Mouse (Mus musculus): ENCODE data around the gene Gtf2ird2. TPM values are rescaled to one million over a fixed set of nuclear protein-coding genes. Genes with fewer than 3 reads are reported as not detected.

The Gtf2ird2 gene
- total and polyA plus RNA-seq, 2 experiments = 2.4 to 3.1 TPM

GRCm38 (mm10) chr5:134209931-134210554, 26.2 kb downstream of the Gtf2ird2 start:
- peak; percentile 98 for DNase-seq (ENCODE audit: extremely low read depth, low read depth, low spot score)
- H3K27me3 ChIP-seq (ENCODE audit: control insufficient read depth, insufficient read depth, low read length) = no peaks in the 10 kb centered on the region
- 6% methylated on average over 11 of the region's 11 CpGs for WGBS
- H3K27ac ChIP-seq (replicated peaks; ENCODE audit: insufficient read depth, low read depth, low read length) = peak overlapping the region; percentile 14
- TF ChIP-seq CTCF (IDR thresholded peaks at IDR 0.05; ENCODE audit: low read depth, low read length) (no peak), POLR2A (IDR thresholded peaks at IDR 0.05; ENCODE audit: extremely low read depth, insufficient read depth, low read length) (no peak)
- H3K4me1 ChIP-seq (ENCODE audit: control insufficient read depth, insufficient read depth, low read length) = peaks cover 15% of the 10 kb centered on the region
- no peaks in the 10 kb centered on the region for H3K79me2 ChIP-seq (ENCODE audit: control insufficient read depth, insufficient read depth, low read length)
- H3K9ac ChIP-seq (ENCODE audit: low read depth, low read length) = no peak overlapping the region
- H3K4me3 ChIP-seq (ENCODE audit: insufficient read depth, low read depth, low read length) = no peak overlapping the region
- no peaks in the 10 kb centered on the region for H3K36me3 ChIP-seq (ENCODE audit: control insufficient read depth, insufficient read depth, low read length)

GRCm38 (mm10) chr5:134214021-134214806, 30.4 kb downstream of the Gtf2ird2 start:
- H3K36me3 ChIP-seq (ENCODE audit: control insufficient read depth, insufficient read depth, low read length) = no peaks in the 10 kb centered on the region
- no peaks in the 10 kb centered on the region for H3K79me2 ChIP-seq (ENCODE audit: control insufficient read depth, insufficient read depth, low read length)
- no peak overlapping the region for H3K4me3 ChIP-seq (ENCODE audit: insufficient read depth, low read depth, low read length)
- WGBS = 80% methylated on average over 12 of the region's 12 CpGs
- H3K27me3 ChIP-seq (ENCODE audit: control insufficient read depth, insufficient read depth, low read length) = no peaks in the 10 kb centered on the region
- H3K27ac ChIP-seq (replicated peaks; ENCODE audit: insufficient read depth, low read depth, low read length) = no peak overlapping the region
- no peak for TF ChIP-seq CTCF (IDR thresholded peaks at IDR 0.05; ENCODE audit: low read depth, low read length)
- no peak for TF ChIP-seq POLR2A (IDR thresholded peaks at IDR 0.05; ENCODE audit: extremely low read depth, insufficient read depth, low read length)
- H3K4me1 ChIP-seq (ENCODE audit: control insufficient read depth, insufficient read depth, low read length) = peaks cover 13% of the 10 kb centered on the region
- H3K9ac ChIP-seq (ENCODE audit: low read depth, low read length) = no peak overlapping the region
- DNase-seq (ENCODE audit: extremely low read depth, low read depth, low spot score) = no peak

- H3K4me1 ChIP-seq (ENCODE audit: control insufficient read depth, insufficient read depth, low read length) = no peaks in the 10 kb centered on the region
- peaks cover 2% of the 10 kb centered on the region; the same call in 1 of the 2 replicates for H3K27me3 ChIP-seq (ENCODE audit: control insufficient read depth, insufficient read depth, low read length)
- DNase-seq (ENCODE audit: extremely low read depth, low read depth, low spot score) = no peak
- H3K9ac ChIP-seq (ENCODE audit: low read depth, low read length) = no peak overlapping the region
- 92% methylated on average over 7 of the region's 7 CpGs for WGBS
- TF ChIP-seq CTCF (IDR thresholded peaks at IDR 0.05; ENCODE audit: low read depth, low read length) (no peak), POLR2A (IDR thresholded peaks at IDR 0.05; ENCODE audit: extremely low read depth, insufficient read depth, low read length) (no peak)
- no peak overlapping the region for H3K27ac ChIP-seq (replicated peaks; ENCODE audit: insufficient read depth, low read depth, low read length)
- no peaks in the 10 kb centered on the region for H3K79me2 ChIP-seq (ENCODE audit: control insufficient read depth, insufficient read depth, low read length)
- no peak overlapping the region for H3K4me3 ChIP-seq (ENCODE audit: insufficient read depth, low read depth, low read length)
- no peaks in the 10 kb centered on the region for H3K36me3 ChIP-seq (ENCODE audit: control insufficient read depth, insufficient read depth, low read length)
These were observed 34.1 kb downstream of the Gtf2ird2 start for GRCm38 (mm10) chr5:134217900-134218299.

GRCm38 (mm10) chr5:134221278-134221677, 37.5 kb downstream of the Gtf2ird2 start:
- WGBS = 56% methylated on average over 4 of the region's 4 CpGs
- H3K4me1 ChIP-seq (ENCODE audit: control insufficient read depth, insufficient read depth, low read length) = no peaks in the 10 kb centered on the region
- H3K36me3 ChIP-seq (ENCODE audit: control insufficient read depth, insufficient read depth, low read length) = no peaks in the 10 kb centered on the region
- H3K27me3 ChIP-seq (ENCODE audit: control insufficient read depth, insufficient read depth, low read length) = peaks cover 2% of the 10 kb centered on the region; the same call in 1 of the 2 replicates
- H3K79me2 ChIP-seq (ENCODE audit: control insufficient read depth, insufficient read depth, low read length) = no peaks in the 10 kb centered on the region
- H3K4me3 ChIP-seq (ENCODE audit: insufficient read depth, low read depth, low read length) = no peak overlapping the region
- TF ChIP-seq POLR2A (IDR thresholded peaks at IDR 0.05; ENCODE audit: extremely low read depth, insufficient read depth, low read length) (no peak), CTCF (IDR thresholded peaks at IDR 0.05; ENCODE audit: low read depth, low read length) (no peak)
- DNase-seq (ENCODE audit: extremely low read depth, low read depth, low spot score) = no peak
- no peak overlapping the region for H3K27ac ChIP-seq (replicated peaks; ENCODE audit: insufficient read depth, low read depth, low read length)
- H3K9ac ChIP-seq (ENCODE audit: low read depth, low read length) = no peak overlapping the region

GRCm38 (mm10) chr5:134221708-134222150, 37.9 kb downstream of the Gtf2ird2 start:
- TF ChIP-seq CTCF (IDR thresholded peaks at IDR 0.05; ENCODE audit: low read depth, low read length) (no peak), POLR2A (IDR thresholded peaks at IDR 0.05; ENCODE audit: extremely low read depth, insufficient read depth, low read length) (no peak)
- peaks cover 2% of the 10 kb centered on the region; the same call in 1 of the 2 replicates for H3K27me3 ChIP-seq (ENCODE audit: control insufficient read depth, insufficient read depth, low read length)
- DNase-seq (ENCODE audit: extremely low read depth, low read depth, low spot score) = no peak
- H3K36me3 ChIP-seq (ENCODE audit: control insufficient read depth, insufficient read depth, low read length) = no peaks in the 10 kb centered on the region
- H3K27ac ChIP-seq (replicated peaks; ENCODE audit: insufficient read depth, low read depth, low read length) = no peak overlapping the region
- no peak overlapping the region for H3K9ac ChIP-seq (ENCODE audit: low read depth, low read length)
- 9% methylated on average over 36 of the region's 36 CpGs for WGBS
- H3K79me2 ChIP-seq (ENCODE audit: control insufficient read depth, insufficient read depth, low read length) = no peaks in the 10 kb centered on the region
- no peaks in the 10 kb centered on the region for H3K4me1 ChIP-seq (ENCODE audit: control insufficient read depth, insufficient read depth, low read length)
- no peak overlapping the region for H3K4me3 ChIP-seq (ENCODE audit: insufficient read depth, low read depth, low read length)
